Mouse (Mus musculus) G1E (cell line): Measurements from ENCODE around the gene Wdr25. TPM values are rescaled to one million over a fixed set of nuclear protein-coding genes. Genes with fewer than 3 reads are reported as not detected.

Experiments used
- ATAC-seq: 2 replicates; pipeline ENCODE4 v1.8.0; 2016; ENCODE audit warnings: mild to moderate bottlenecking; ENCODE audit not compliant: insufficient number of reproducible peaks, poor library complexity, low FRiP score, severe bottlenecking; ENCODE audit errors: extremely low read depth
- DNase-seq: peaks from one replicate; pipeline ENCODE4 v3.0.0; 2012; ENCODE audit warnings: low spot score
- H3K27me3 ChIP-seq: 2 replicates; pipeline ENCODE4 v1.6.1; 2012; ENCODE audit warnings: mild to moderate bottlenecking, low read length, inconsistent platforms; ENCODE audit not compliant: insufficient read depth
- H3K36me3 ChIP-seq: replicated peaks from 2 replicates; pipeline ENCODE3; 2012; ENCODE audit warnings: mild to moderate bottlenecking, inconsistent platforms
- H3K4me1 ChIP-seq: 2 replicates; pipeline ENCODE4 v1.6.1; 2012; ENCODE audit warnings: low read depth, low read length, inconsistent platforms, mixed read lengths; ENCODE audit not compliant: insufficient read depth
- H3K4me3 ChIP-seq: 2 replicates; pipeline ENCODE4 v1.5.1; 2012; ENCODE audit warnings: low read depth, mild to moderate bottlenecking, inconsistent platforms, low read length, moderate library complexity, mixed read lengths
- H3K9me3 ChIP-seq: replicated peaks from 2 replicates; pipeline ENCODE4 v1.6.1; 2012; ENCODE audit warnings: inconsistent platforms
- CTCF ChIP-seq: IDR thresholded peaks from 2 replicates; pipeline ENCODE4 v1.5.1; 2012; ENCODE audit warnings: low read depth, low read length, inconsistent platforms, mixed read lengths
- GATA1 ChIP-seq: IDR thresholded peaks from 2 replicates; pipeline ENCODE4 v1.6.1; 2012; ENCODE audit warnings: borderline replicate concordance, low read length, inconsistent platforms, mixed read lengths
- GATA2 ChIP-seq: IDR thresholded peaks from 2 replicates; pipeline ENCODE4 v1.6.1; 2012; ENCODE audit warnings: low read depth, low read length, inconsistent platforms, borderline replicate concordance
- POLR2AphosphoS5 ChIP-seq: IDR thresholded peaks from 2 replicates; pipeline ENCODE4 v1.6.1; 2012; ENCODE audit warnings: low read depth, low read length, inconsistent platforms; ENCODE audit not compliant: insufficient replicate concordance
- TAL1 ChIP-seq: conservative IDR thresholded peaks from 2 replicates; pipeline ENCODE4 v1.6.1; 2012; ENCODE audit warnings: low read depth, low read length, inconsistent platforms, mixed read lengths
- polyA plus RNA-seq: library from polyadenylated mRNA; stranded (reverse); fragments of >175 nt; gene quantifications from 2 replicates; pipeline ENCODE4 v1.2.3, GENCODE M21; 2012
- total RNA-seq, 2 experiments: library from RNA; stranded (forward) in 1 of 2; stranded (reverse) in 1 of 2; fragments of 200-1000 nt in 1 of 2; fragments of >200 nt in 1 of 2; fragmentation: Nextera tagmentation in 1 of 2; gene quantifications; 2 replicates each; pipeline ENCODE4 v1.2.3; 2014 to 2017

Gene Wdr25
- total and polyA plus RNA-seq, 3 experiments, result 7.0 to 10.1 (median 7.9) TPM

- H3K27me3 ChIP-seq, result no peaks in the 10 kb centered on the region
- H3K4me3 ChIP-seq, result no peak overlapping the region
- TF ChIP-seq POLR2AphosphoS5 (no peak), GATA2 (no peak), GATA1 (no peak), CTCF (no peak), TAL1 (no peak)
- ATAC-seq (no peak), DNase-seq (no peak)
- no peaks in the 10 kb centered on the region for H3K9me3 ChIP-seq
- H3K4me1 ChIP-seq, result peaks cover 2% of the 10 kb centered on the region; the same call in 1 of the 2 replicates
- peaks cover 99% of the 10 kb centered on the region for H3K36me3 ChIP-seq
These were observed 14.3 kb upstream of the Wdr25 start for GRCm38 (mm10) chr12:108879138-108879537.

- Histone ChIP-seq H3K36me3 (peaks cover 99% of the 10 kb centered on the region), H3K9me3 (no peaks in the 10 kb centered on the region), H3K4me1 (peaks cover 2% of the 10 kb centered on the region; the same call in 1 of the 2 replicates), H3K27me3 (no peaks in the 10 kb centered on the region), H3K4me3 (no peak overlapping the region)
- no peak for DNase-seq
- TF ChIP-seq TAL1, result no peak
- no peak for TF ChIP-seq POLR2AphosphoS5
- TF ChIP-seq GATA1, result no peak
- TF ChIP-seq CTCF, result no peak
- no peak for TF ChIP-seq GATA2
- no peak for ATAC-seq
These were observed 12.8 kb upstream of the Wdr25 start for GRCm38 (mm10) chr12:108880606-108881005.

- Histone ChIP-seq H3K4me3 (no peak overlapping the region), H3K27me3 (no peaks in the 10 kb centered on the region), H3K4me1 (peaks cover 2% of the 10 kb centered on the region; the same call in 1 of the 2 replicates), H3K36me3 (peaks cover 99% of the 10 kb centered on the region), H3K9me3 (no peaks in the 10 kb centered on the region)
- ATAC-seq, result no peak
- TF ChIP-seq CTCF (no peak), GATA1 (no peak), GATA2 (no peak), TAL1 (no peak), POLR2AphosphoS5 (no peak)
- DNase-seq, result no peak
These were observed 12.2 kb upstream of the Wdr25 start for GRCm38 (mm10) chr12:108881192-108881591.

GRCm38 (mm10) chr12:108882776-108883175, 10.7 kb upstream of the Wdr25 start:
- H3K4me3 ChIP-seq, result no peak overlapping the region
- H3K4me1 ChIP-seq, result peaks cover 2% of the 10 kb centered on the region; the same call in 1 of the 2 replicates
- H3K9me3 ChIP-seq, result no peaks in the 10 kb centered on the region
- ATAC-seq, result no peak
- peaks cover 99% of the 10 kb centered on the region for H3K36me3 ChIP-seq
- DNase-seq, result no peak
- no peak for TF ChIP-seq GATA2
- no peak for TF ChIP-seq TAL1
- TF ChIP-seq GATA1, result no peak
- no peak for TF ChIP-seq POLR2AphosphoS5
- no peak for TF ChIP-seq CTCF
- H3K27me3 ChIP-seq, result no peaks in the 10 kb centered on the region

GRCm38 (mm10) chr12:108885906-108886305, 7.5 kb upstream of the Wdr25 start:
- no peaks in the 10 kb centered on the region for H3K27me3 ChIP-seq
- no peak overlapping the region for H3K4me3 ChIP-seq
- TF ChIP-seq CTCF (no peak), GATA1 (no peak), TAL1 (no peak), POLR2AphosphoS5 (no peak), GATA2 (no peak)
- no peak for DNase-seq
- peaks cover 99% of the 10 kb centered on the region for H3K36me3 ChIP-seq
- no peaks in the 10 kb centered on the region for H3K9me3 ChIP-seq
- ATAC-seq, result no peak
- peaks cover 14% of the 10 kb centered on the region for H3K4me1 ChIP-seq

GRCm38 (mm10) chr12:108887077-108887476, 6.4 kb upstream of the Wdr25 start:
- Histone ChIP-seq H3K9me3 (no peaks in the 10 kb centered on the region), H3K27me3 (no peaks in the 10 kb centered on the region), H3K36me3 (peaks cover 100% of the 10 kb centered on the region), H3K4me1 (peaks cover 24% of the 10 kb centered on the region), H3K4me3 (no peak overlapping the region)
- ATAC-seq (no peak), DNase-seq (no peak)
- no peak for TF ChIP-seq CTCF
- no peak for TF ChIP-seq TAL1
- TF ChIP-seq POLR2AphosphoS5, result no peak

- no peak for ATAC-seq
- TF ChIP-seq GATA1 (no peak), POLR2AphosphoS5 (no peak), TAL1 (no peak), GATA2 (no peak), CTCF (no peak)
- H3K4me3 ChIP-seq, result no peak overlapping the region
- DNase-seq, result no peak
- peaks cover 37% of the 10 kb centered on the region for H3K4me1 ChIP-seq
- H3K36me3 ChIP-seq, result peaks cover 89% of the 10 kb centered on the region
- H3K9me3 ChIP-seq, result no peaks in the 10 kb centered on the region
- no peaks in the 10 kb centered on the region for H3K27me3 ChIP-seq
These were observed 4.8 kb upstream of the Wdr25 start for GRCm38 (mm10) chr12:108888632-108889031.
